Mouse (Mus musculus): ENCODE measurements at regions not wholly inside any gene's neighbourhood (a gene's known extent, or its start where the extent isn't known, plus 50 kb on each side); places are given as distances from the start of the nearest gene placed in this dataset.
"Not testable (repeated sequence)": the region's sequence is repeated elsewhere in the genome, so short reads cannot be mapped to it uniquely, and the experiment has no call there.

DNA sequence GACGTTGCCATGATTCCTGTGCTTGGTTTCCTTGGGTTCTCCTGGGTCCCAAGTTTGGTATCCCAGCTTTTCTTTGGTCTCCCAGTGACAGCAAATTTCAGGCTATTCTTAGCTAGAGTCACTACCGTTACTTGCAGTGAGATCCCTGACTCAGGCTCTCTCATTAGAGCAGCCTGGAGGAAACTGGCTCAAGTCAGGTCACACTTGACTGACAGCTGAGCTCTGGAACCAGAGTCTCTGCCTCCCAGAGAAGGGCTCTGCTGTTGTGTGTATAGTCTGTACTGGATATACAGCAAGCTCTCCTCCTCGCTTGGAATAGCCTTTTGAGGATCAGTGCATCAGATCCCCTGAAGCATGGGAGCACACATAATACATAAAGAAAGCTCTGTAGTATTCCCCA, 100.7 kb upstream of the Eif4g2 start:
- no peak for ATAC-seq (replicated peaks; ENCODE audit: low FRiP score)
- H3K4me1 ChIP-seq (replicated peaks; ENCODE audit: control insufficient read depth, insufficient read depth, low read length) = no peaks in the 10 kb centered on the region
- H3K27me3 ChIP-seq (ENCODE audit: control insufficient read depth, insufficient read depth, low read length) = no peaks in the 10 kb centered on the region
- H3K4me2 ChIP-seq (ENCODE audit: low read depth, low read length, severe bottlenecking) = no peak overlapping the region
- no peak overlapping the region for H3K9ac ChIP-seq (ENCODE audit: low read length)
- H3K27ac ChIP-seq (ENCODE audit: low read depth, low read length) = no peak overlapping the region
- DNase-seq (ENCODE audit: low spot score) = no peak
- H3K9me3 ChIP-seq (ENCODE audit: control insufficient read depth, low read length) = no peaks in the 10 kb centered on the region
- 58% methylated on average over 3 of the region's 3 CpGs for WGBS
- no peaks in the 10 kb centered on the region for H3K36me3 ChIP-seq (ENCODE audit: control insufficient read depth, insufficient read depth, low read length)
- no peak overlapping the region for H3K4me3 ChIP-seq (ENCODE audit: low read depth, low read length)

GRCm38 (mm10) chr7:111182319-111182718, 99.5 kb upstream of the Eif4g2 start:
- Histone ChIP-seq H3K9me3 (ENCODE audit: control insufficient read depth, low read length) (no peaks in the 10 kb centered on the region), H3K4me2 (ENCODE audit: low read depth, low read length, severe bottlenecking) (no peak overlapping the region), H3K9ac (ENCODE audit: low read length) (no peak overlapping the region), H3K4me3 (ENCODE audit: low read depth, low read length) (no peak overlapping the region), H3K27me3 (ENCODE audit: control insufficient read depth, insufficient read depth, low read length) (no peaks in the 10 kb centered on the region), H3K36me3 (ENCODE audit: control insufficient read depth, insufficient read depth, low read length) (no peaks in the 10 kb centered on the region), H3K27ac (ENCODE audit: low read depth, low read length) (no peak overlapping the region), H3K4me1 (replicated peaks; ENCODE audit: control insufficient read depth, insufficient read depth, low read length) (no peaks in the 10 kb centered on the region)
- ATAC-seq (replicated peaks; ENCODE audit: low FRiP score) = peak; percentile 55; the same call in 1 of the 2 replicates
- WGBS = 69% methylated on average over 3 of the region's 3 CpGs
- DNase-seq (ENCODE audit: low spot score) = peak; percentile 63

DNA sequence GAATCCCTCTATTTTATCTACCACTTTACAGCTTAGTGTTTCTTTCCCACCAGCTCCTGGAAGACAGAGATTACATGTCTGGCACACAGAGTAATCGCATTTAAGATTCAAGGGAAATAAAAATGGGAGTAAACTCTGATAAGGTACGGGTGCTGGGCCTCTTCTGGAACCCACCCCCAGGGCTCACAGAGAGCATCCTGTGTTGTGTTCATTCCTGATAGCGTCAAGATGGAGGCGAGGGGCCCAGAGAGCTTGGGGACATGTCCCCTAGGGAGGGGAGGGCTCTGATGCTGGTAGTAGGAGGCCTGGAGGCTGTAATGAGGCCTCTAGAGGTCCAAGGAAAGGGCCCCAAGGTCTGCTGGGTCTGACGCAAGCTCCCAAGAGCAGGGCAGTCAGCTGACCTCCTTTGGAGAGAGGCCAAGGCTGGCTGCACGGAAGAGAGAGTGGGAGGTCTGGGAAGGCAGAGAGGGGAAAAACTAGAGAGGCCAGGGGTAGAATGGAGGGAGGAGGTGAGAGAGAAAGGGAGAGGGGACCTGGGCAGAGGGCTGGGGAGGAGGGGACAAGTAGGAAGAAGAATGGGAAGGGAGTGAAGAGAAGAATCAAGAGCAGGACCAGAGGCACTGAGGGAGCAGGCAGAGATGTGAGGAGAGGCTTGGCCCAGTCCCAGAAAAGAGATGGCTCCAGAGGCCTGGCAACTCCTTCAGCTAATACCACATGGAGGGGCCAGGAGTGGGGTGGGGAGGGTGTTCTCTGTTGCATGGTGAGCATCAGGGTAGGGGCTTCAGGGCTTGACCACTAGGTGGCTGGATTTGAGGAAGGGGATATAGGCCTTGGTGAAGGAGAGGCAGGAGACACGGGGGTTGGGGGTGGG, 96.8 kb upstream of the Eif4g2 start:
- Histone ChIP-seq H3K27ac (ENCODE audit: low read depth, low read length) (no peak overlapping the region), H3K36me3 (ENCODE audit: control insufficient read depth, insufficient read depth, low read length) (no peaks in the 10 kb centered on the region), H3K4me1 (replicated peaks; ENCODE audit: control insufficient read depth, insufficient read depth, low read length) (no peaks in the 10 kb centered on the region), H3K9ac (ENCODE audit: low read length) (no peak overlapping the region), H3K9me3 (ENCODE audit: control insufficient read depth, low read length) (no peaks in the 10 kb centered on the region), H3K4me3 (ENCODE audit: low read depth, low read length) (no peak overlapping the region), H3K4me2 (ENCODE audit: low read depth, low read length, severe bottlenecking) (no peak overlapping the region), H3K27me3 (ENCODE audit: control insufficient read depth, insufficient read depth, low read length) (no peaks in the 10 kb centered on the region)
- DNase-seq (ENCODE audit: low spot score) (no peak), ATAC-seq (replicated peaks; ENCODE audit: low FRiP score) (no peak)
- 72% methylated on average over 7 of the region's 7 CpGs for WGBS

DNA sequence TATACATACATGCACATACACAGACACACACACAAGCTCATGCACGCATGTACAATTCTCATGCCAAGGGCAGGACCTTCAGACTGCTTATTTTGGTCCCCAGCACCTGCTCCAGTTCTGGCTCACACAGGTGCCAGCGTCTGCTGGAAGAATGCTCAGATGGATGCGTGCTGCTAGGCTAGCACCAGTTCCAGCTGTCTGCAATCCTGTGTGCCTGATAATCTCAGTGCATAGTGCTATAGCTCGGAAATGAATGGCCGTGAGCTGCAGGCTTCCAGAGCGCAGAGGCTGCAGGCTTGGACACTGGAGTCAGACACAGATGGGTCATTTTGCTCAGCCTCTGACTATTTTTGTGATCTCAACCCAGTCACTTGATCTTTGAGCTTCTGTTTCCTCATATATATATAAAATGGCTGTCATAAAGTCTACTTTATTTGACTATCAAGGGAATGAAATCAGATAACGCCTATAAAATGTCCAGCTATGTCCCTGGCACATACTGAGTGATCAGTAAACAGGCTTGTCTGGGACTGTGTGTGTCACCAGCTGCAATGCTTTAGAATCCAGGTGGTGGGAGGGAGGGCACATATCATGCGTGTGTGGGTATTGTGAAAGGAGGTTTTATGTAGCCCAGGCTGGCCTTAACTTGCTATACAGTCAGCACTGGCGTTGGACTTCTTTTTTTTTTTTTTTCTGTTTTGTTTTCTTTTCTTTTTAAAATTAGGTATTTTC, 91.7 kb upstream of the Eif4g2 start:
- DNase-seq (ENCODE audit: low spot score) (no peak), ATAC-seq (replicated peaks; ENCODE audit: low FRiP score) (no peak)
- no peak overlapping the region for H3K4me2 ChIP-seq (ENCODE audit: low read depth, low read length, severe bottlenecking)
- H3K27ac ChIP-seq (ENCODE audit: low read depth, low read length) = no peak overlapping the region
- no peaks in the 10 kb centered on the region for H3K9me3 ChIP-seq (ENCODE audit: control insufficient read depth, low read length)
- no peaks in the 10 kb centered on the region for H3K4me1 ChIP-seq (replicated peaks; ENCODE audit: control insufficient read depth, insufficient read depth, low read length)
- H3K36me3 ChIP-seq (ENCODE audit: control insufficient read depth, insufficient read depth, low read length) = no peaks in the 10 kb centered on the region
- H3K27me3 ChIP-seq (ENCODE audit: control insufficient read depth, insufficient read depth, low read length) = no peaks in the 10 kb centered on the region
- H3K9ac ChIP-seq (ENCODE audit: low read length) = no peak overlapping the region
- H3K4me3 ChIP-seq (ENCODE audit: low read depth, low read length) = no peak overlapping the region
- WGBS = 91% methylated on average over 9 of the region's 9 CpGs

GRCm38 (mm10) chr7:111172061-111172460, 89.2 kb upstream of the Eif4g2 start:
- Histone ChIP-seq H3K36me3 (ENCODE audit: control insufficient read depth, insufficient read depth, low read length) (no peaks in the 10 kb centered on the region), H3K9ac (ENCODE audit: low read length) (no peak overlapping the region), H3K4me1 (replicated peaks; ENCODE audit: control insufficient read depth, insufficient read depth, low read length) (no peaks in the 10 kb centered on the region), H3K27me3 (ENCODE audit: control insufficient read depth, insufficient read depth, low read length) (no peaks in the 10 kb centered on the region), H3K9me3 (ENCODE audit: control insufficient read depth, low read length) (no peaks in the 10 kb centered on the region), H3K4me3 (ENCODE audit: low read depth, low read length) (no peak overlapping the region), H3K27ac (ENCODE audit: low read depth, low read length) (no peak overlapping the region), H3K4me2 (ENCODE audit: low read depth, low read length, severe bottlenecking) (no peak overlapping the region)
- no peak for ATAC-seq (replicated peaks; ENCODE audit: low FRiP score)
- WGBS = 92% methylated on average over 2 of the region's 2 CpGs
- no peak for DNase-seq (ENCODE audit: low spot score)

DNA sequence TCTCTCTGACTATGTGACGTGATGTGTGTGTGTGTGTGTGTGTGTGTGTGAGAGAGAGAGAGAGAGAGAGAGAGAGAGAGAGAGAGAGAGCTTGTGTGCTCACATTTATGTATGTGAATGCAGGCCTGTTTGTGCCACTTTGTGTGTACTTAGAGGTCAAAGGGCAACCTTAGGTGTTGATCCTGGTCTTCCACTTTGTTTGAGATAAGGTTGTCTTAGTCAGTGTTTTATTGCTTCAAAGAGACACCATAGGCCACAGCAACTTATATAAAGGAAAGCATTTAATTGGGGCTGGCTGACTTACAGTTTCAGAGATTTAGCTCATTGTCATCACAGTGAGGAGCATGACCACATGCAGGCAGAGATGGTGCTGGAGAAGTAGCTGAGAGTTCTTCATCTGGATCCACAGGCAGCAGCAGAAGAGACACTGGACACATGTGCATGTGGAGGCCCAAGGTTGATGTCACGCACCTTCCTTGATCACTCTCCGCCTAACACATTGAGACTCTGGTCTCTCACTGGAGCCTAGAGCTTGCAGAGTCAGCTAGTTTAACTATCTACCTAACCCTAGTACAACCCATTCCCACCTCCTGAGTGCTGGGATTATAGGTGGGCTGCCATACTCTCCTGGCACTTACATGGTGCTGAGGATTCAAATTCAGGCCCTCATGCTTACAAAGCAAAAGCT, 85.9 kb upstream of the Eif4g2 start:
- WGBS = 97% methylated on average over 3 of the region's 3 CpGs
- ATAC-seq (replicated peaks; ENCODE audit: low FRiP score); H3K9me3 ChIP-seq (ENCODE audit: control insufficient read depth, low read length); H3K9ac ChIP-seq (ENCODE audit: low read length); H3K27me3 ChIP-seq (ENCODE audit: control insufficient read depth, insufficient read depth, low read length); H3K27ac ChIP-seq (ENCODE audit: low read depth, low read length); DNase-seq (ENCODE audit: low spot score); H3K36me3 ChIP-seq (ENCODE audit: control insufficient read depth, insufficient read depth, low read length); H3K4me2 ChIP-seq (ENCODE audit: low read depth, low read length, severe bottlenecking); H3K4me3 ChIP-seq (ENCODE audit: low read depth, low read length); H3K4me1 ChIP-seq (replicated peaks; ENCODE audit: control insufficient read depth, insufficient read depth, low read length): not testable (repeated sequence)

- DNase-seq (ENCODE audit: low spot score) (no peak), ATAC-seq (replicated peaks; ENCODE audit: low FRiP score) (no peak)
- no peak overlapping the region for H3K27ac ChIP-seq (ENCODE audit: low read depth, low read length)
- no peaks in the 10 kb centered on the region for H3K4me1 ChIP-seq (replicated peaks; ENCODE audit: control insufficient read depth, insufficient read depth, low read length)
- no peak overlapping the region for H3K4me3 ChIP-seq (ENCODE audit: low read depth, low read length)
- 82% methylated on average over 3 of the region's 3 CpGs for WGBS
- no peak overlapping the region for H3K9ac ChIP-seq (ENCODE audit: low read length)
- H3K9me3 ChIP-seq (ENCODE audit: control insufficient read depth, low read length) = no peaks in the 10 kb centered on the region
- H3K4me2 ChIP-seq (ENCODE audit: low read depth, low read length, severe bottlenecking) = no peak overlapping the region
- H3K36me3 ChIP-seq (ENCODE audit: control insufficient read depth, insufficient read depth, low read length) = no peaks in the 10 kb centered on the region
- no peaks in the 10 kb centered on the region for H3K27me3 ChIP-seq (ENCODE audit: control insufficient read depth, insufficient read depth, low read length)
Measured at GRCm38 (mm10) chr7:111164994-111165393, 82.2 kb upstream of the Eif4g2 start.

DNA sequence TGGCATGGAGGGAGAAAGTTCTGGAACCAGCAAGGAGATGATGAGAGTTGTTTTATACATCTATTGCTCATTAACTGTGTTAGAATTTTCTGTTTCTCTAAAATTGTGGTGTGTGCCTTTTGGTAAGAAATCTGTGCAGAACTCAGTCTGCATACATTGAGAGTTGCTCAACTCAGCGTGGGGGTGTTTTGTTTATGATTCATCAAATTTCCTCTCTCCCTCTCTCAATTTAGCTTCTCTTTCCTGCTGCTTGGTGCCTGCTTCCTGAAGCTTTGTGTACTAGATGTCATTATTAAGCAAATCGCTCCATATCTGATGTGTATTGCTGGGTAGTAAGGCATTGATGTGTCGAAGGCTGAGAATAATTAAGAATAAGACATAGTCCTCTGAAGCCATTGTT, 81.4 kb upstream of the Eif4g2 start:
- H3K27me3 ChIP-seq (ENCODE audit: control insufficient read depth, insufficient read depth, low read length) = no peaks in the 10 kb centered on the region
- ATAC-seq (replicated peaks; ENCODE audit: low FRiP score) (no peak), DNase-seq (ENCODE audit: low spot score) (no peak)
- H3K4me2 ChIP-seq (ENCODE audit: low read depth, low read length, severe bottlenecking) = no peak overlapping the region
- no peaks in the 10 kb centered on the region for H3K36me3 ChIP-seq (ENCODE audit: control insufficient read depth, insufficient read depth, low read length)
- H3K9ac ChIP-seq (ENCODE audit: low read length) = no peak overlapping the region
- WGBS = 93% methylated on average over 3 of the region's 3 CpGs
- no peaks in the 10 kb centered on the region for H3K9me3 ChIP-seq (ENCODE audit: control insufficient read depth, low read length)
- H3K4me3 ChIP-seq (ENCODE audit: low read depth, low read length) = no peak overlapping the region
- no peaks in the 10 kb centered on the region for H3K4me1 ChIP-seq (replicated peaks; ENCODE audit: control insufficient read depth, insufficient read depth, low read length)
- no peak overlapping the region for H3K27ac ChIP-seq (ENCODE audit: low read depth, low read length)
